Mouse (Mus musculus) cerebellum, postnatal 4 days (tissue): ENCODE data around the gene Clk3.

Experiments used
- DNase-seq, 2 experiments: peaks; one replicate each; pipeline ENCODE4 v3.0.0; 2022; ENCODE audit warnings: low spot score in 2 of 2, mixed read lengths in 1 of 2

The Clk3 gene

DNA sequence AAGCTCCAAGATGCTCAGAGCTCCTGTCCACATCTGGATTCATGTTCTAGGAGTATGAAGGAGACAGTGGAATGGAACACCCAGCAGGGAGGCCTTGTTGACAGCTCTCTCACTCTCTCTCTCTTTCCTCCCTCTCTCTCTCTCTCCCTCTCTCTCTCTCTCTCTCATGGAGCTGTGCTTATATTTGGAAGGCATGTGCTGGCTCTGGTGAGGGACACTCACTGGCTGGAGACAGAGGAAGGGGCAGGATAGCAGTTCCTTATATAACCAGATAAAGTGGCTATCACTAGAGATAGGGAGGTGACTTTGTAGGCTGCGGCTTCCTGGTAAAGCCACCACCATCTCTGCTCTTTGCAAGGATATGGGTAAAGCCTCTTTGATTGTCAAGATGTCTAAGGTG is 4.6 kb upstream of the Clk3 start:
- no peak for DNase-seq

DNA sequence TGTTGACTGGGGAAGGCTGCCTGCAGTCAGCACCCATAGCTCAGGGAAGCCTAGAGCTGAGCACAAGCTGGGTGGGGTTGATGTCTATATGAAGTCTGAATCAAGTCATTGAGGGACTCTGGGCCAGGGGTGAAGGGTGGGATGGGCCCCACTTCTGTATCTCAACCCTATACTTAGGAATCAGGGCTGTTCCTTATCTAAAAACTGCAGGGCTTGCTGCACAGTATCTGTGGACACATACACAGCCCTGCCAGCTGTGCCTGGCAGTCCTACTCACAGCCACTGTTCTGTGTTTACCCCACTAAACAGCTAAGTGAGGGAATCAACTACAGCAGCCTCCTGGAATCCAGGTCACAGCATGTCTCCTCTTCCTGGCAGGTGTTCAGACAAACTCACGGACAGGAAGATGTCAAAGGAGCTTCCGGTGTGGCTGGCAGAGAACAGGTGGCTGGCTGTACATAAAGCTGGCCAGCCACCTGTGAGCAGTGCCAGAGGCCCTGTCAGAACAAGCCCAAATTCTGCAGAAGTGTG is 3.9 kb upstream of the Clk3 start:
- DNase-seq = no peak

- DNase-seq = no peak
These were observed 1.6 kb upstream of the Clk3 start for GRCm38 (mm10) chr9:57767231-57767630.

GRCm38 (mm10) chr9:57766431-57766830 is 771 bp upstream of the Clk3 start:
- DNase-seq = no peak

DNA sequence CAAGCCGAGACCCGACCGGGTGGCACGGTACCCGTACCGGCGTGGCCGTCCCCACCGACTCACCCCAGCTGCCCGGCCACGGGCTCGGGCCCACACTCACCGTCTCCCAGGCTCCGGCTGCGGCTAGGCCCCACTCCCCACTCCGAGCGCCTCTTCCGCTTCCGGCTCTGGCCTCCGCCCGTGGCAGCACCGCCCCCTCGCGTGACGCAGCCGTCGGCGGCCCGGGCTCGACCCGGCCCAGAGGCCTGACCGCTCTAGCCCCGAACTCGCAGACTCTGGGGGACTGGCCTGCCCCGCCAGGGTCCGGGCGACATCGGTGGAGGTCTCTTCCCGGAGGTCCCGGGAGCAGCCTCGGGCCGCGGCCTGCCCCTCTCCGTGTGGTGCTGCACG is 691 bp downstream of the Clk3 start:
- DNase-seq = peak; percentile 88 to 93

DNA sequence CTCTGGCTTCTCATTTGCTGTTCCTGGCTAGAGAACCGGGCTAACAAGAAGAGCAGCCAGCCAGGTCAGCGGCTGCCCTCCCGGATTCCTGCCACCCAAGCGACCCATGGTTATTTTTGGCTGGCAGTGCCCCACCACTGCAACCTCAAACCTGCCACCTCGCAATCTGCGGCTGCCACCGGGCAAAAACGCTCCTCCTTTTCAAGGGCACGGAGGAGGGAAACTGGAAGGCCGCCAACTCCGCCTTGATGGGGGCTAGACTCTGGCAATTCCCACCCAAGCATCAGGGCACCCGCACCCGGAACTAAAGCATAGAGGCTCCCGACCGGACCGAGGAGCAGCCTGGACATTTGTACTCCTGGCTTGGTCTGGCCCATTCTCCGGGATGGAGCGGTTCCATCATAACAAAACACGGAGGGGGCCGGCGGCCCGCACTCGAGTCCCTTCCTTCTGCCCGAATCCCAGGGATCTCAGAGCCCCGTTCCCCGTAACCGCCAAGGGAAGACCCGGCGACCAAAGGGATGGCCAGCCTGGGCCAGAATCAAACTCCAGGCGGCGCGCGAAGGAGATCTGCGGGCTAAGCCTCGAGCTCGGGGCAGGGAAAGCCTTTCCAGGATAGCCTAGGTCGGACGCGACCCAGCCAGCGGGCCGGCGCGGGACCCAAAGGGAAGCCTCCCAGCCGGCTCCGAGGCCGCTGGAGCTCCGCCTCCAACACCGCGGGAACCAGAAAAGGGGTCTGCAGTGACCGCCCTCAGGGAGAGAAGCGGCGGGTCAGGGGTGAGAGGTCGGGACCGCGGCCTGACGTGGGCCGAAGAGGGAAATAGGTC is 1.3 kb downstream of the Clk3 start:
- DNase-seq = peak; percentile 46 to 74

- DNase-seq = peak in 1 of 2 experiments; percentile 47
These were observed 3.1 kb downstream of the Clk3 start for GRCm38 (mm10) chr9:57762563-57762991.

- no peak for DNase-seq
These were observed 3.8 kb downstream of the Clk3 start for GRCm38 (mm10) chr9:57761563-57762551.

GRCm38 (mm10) chr9:57760416-57761146 is 5.1 kb downstream of the Clk3 start:
- DNase-seq = no peak

DNA sequence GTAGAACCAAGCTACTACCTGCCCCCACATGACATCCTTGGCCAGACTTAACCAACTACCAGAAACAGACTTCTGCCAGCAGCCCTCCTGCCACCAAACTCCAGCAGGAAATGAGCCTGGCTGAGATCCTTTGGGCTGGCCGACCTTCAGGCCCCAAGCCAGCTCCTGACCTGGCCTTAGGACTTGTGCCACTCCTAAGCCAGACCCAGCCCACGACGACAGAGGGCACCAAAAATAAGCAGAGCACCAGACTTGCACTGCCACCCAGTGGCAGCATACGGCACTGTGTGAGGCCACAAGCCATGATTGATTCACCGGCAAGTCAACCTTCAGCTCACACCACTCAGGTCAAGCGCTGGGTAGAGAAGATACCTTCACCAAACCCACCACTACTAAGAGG is 6.4 kb downstream of the Clk3 start:
- DNase-seq = peak; percentile 49 to 66

GRCm38 (mm10) chr9:57758528-57758927 is 7.1 kb downstream of the Clk3 start:
- no peak for DNase-seq

DNA sequence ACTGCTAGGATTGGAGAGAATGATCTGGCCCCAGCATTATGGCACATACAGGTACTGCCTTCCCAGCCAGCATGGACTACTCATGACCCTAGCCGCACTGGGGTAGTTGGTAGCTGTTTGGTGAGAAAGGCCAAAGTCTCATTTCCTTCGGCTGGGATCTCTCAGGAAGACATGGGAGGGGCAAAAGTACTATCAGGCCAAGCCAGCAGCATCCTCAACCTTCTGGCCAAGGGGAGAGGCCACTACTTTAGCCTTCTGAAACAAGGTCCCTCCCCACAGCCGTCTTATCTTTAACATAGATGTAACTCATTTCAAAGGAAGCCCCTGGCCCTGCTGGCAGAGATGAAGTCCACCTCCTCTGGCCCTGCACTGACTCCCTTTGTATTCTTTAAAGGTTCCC is 8.1 kb downstream of the Clk3 start:
- DNase-seq = no peak

- no peak for DNase-seq
These were observed 14.8 kb downstream of the Clk3 start for GRCm38 (mm10) chr9:57750901-57751300.

DNA sequence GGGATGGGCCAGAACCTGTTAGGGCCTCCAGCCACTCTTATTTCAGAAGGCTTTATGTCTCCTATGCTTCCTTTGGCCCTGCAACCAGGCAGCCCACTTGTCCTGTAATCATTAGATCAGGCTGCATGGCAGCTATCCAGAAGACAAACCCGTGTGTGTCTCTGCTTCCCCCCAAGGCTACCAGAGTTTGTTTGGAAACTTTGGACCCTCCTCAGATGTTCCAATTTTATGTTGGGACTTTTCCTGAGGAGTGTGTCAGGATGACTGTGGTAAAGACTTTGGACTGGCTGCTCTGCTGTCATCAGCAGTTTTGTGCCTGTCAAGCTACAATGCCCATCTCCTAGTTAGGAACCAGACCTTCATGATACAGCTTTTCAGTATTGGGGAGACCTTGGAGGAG is 16.8 kb downstream of the Clk3 start:
- no peak for DNase-seq

- DNase-seq = no peak
These were observed 17.5 kb downstream of the Clk3 start for GRCm38 (mm10) chr9:57748137-57748536.

DNA sequence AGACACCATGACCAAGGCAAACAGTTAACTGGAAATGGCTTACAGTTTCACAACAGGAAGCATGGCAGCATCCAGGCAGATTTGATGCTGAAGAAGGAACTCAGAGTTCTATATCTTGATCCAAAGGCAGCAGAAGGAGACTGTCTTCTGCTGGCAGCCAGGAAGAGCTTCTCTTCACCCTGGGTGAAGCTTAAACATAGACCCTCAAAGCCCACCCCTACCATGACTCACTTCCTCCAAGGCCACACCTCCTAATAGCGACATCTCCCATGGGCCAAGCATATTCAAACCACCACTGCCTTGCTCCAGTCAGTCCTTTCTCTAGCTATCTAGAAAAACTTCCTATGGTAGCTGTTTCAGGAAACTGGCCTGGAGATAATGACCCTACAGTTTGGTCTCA is 18.6 kb downstream of the Clk3 start:
- DNase-seq = no peak

- DNase-seq = no peak
These were observed 21.1 kb downstream of the Clk3 start for GRCm38 (mm10) chr9:57744462-57745091.

DNA sequence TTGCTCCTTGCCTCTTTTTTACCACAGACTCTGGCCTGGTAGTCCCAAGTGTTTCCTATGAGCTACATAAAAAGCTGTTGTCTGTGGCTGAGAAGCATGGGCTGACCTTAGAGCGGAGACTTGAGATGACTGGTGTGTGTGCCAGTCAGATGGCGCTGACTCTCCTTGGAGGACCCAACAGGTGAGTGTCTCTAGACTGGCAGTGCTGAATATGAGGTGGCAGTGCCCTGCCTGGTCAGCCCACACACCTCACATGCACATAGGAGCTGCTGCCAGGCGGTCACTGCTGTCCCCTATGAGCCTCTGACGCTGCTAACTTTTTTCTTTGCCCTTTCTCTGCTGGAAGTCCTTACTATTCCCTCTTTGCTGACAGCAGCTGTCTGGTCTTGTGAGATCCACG is 25.8 kb downstream of the Clk3 start:
- DNase-seq = no peak

DNA sequence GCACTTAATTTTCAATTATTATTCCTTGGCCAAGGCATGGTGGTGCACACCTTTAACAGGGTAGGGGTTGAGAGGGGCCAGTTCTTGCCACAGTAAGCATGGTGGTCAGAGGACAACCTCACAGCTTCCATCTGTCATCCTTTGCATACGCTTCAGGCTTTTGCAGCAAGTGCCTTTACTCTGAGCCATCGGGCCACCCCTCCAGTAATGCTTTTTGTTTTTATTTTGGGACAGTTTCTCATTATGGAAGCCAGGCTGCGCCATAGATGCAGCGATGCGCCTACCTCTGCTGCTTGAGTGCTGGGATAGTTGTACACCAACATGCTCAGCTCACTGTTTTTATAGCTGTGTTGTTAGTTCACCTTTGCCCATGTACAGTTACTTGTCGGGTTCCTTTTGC is 32.1 kb downstream of the Clk3 start:
- no peak for DNase-seq

- DNase-seq = no peak
These were observed 37.3 kb downstream of the Clk3 start for GRCm38 (mm10) chr9:57728312-57728711.

GRCm38 (mm10) chr9:57724701-57725100 is 41.0 kb downstream of the Clk3 start:
- DNase-seq = no peak
